Mouse (Mus musculus) urinary bladder, postnatal 36 days (tissue): ENCODE results near the gene A230072I06Rik.

Experiments
- DNase-seq, 2 experiments: peaks; one replicate each; pipeline ENCODE4 v3.0.0; 2022; ENCODE audit warnings: low spot score in 2 of 2, mixed read lengths in 1 of 2

The A230072I06Rik gene

GRCm38 (mm10) chr8:12323238-12323637 is 44.6 kb downstream of the A230072I06Rik start:
- DNase-seq: no peak

GRCm38 (mm10) chr8:12324561-12324960 is 45.9 kb downstream of the A230072I06Rik start:
- DNase-seq: no peak

- no peak for DNase-seq
Observed at GRCm38 (mm10) chr8:12324991-12325601, 46.5 kb downstream of the A230072I06Rik start.

DNA sequence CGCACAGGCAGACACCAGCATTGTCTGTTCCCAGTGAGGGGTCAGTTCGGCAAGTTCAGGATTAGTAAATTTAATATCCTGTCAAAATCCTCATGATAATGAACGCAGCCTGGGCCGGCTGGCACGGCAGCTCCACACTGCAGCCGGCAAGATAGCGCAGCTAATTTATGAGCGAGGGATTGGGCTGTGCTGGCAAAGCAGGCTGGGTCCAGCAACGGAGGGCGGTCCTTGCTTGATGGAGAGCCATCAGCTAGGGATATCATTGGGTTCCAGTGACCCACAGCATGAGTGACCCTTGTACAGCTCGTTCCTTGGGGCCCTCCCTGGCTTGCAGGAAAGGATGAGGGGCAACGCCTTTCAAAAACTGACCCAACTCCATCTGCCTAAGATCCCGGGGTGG is 48.6 kb downstream of the A230072I06Rik start:
- no peak for DNase-seq

- no peak for DNase-seq
Observed at GRCm38 (mm10) chr8:12327707-12328471, 49.3 kb downstream of the A230072I06Rik start.

- DNase-seq: no peak
Observed at GRCm38 (mm10) chr8:12328476-12328875, 49.9 kb downstream of the A230072I06Rik start.

DNA sequence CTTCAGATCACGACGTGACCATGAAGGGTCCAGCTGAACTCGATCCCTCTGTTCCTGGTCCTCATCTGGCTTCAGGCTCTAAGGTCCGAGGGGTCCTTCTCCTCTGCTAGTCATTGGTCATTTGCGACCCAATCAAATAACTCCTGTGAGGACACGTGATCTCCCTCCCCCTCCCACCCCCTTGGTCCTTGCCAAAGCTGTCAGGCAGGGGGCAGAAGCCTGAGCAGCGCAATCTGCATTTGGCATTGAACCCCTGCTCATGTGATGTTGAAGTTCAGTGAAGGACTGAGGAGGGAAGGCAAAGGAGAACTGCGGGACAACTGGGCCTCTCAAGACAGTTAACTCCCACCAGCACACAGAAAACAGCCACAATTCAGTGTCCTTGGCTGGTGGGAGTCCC is 51.4 kb downstream of the A230072I06Rik start:
- no peak for DNase-seq
